ENCODE assay signal across 8 mouse cellular contexts in genomic region chr8:47412696-47413523, GRCm38 (mm10). TPM values are rescaled to one million over a fixed set of nuclear protein-coding genes. Genes with fewer than 3 reads are reported as not detected.
DNase-seq lines count a peak whose midpoint lies in the region; ATAC-seq and TF ChIP-seq lines count a peak whose summit lies in the region.

No protein-coding gene starts in this region.

- no peak; the same call in 1 of the 2 replicates for TF ChIP-seq CTCF in gastrocnemius, adult 2 months (IDR thresholded peaks at IDR 0.05)
- peak; percentile 49 for TF ChIP-seq CTCF in Patski (IDR thresholded peaks at IDR 0.05)
- no peak for TF ChIP-seq CTCF in liver, adult 2 months (IDR thresholded peaks at IDR 0.05; ENCODE audit: low read depth, low read length)

- peak overlapping the region; percentile 57 for H3K9ac ChIP-seq in forebrain, embryonic 11.5 days (ENCODE audit: low read length)
- peak overlapping the region; percentile 51 for H3K9ac ChIP-seq in hindbrain, embryonic 12.5 days
- H3K9ac ChIP-seq in liver, adult 2 months (ENCODE audit: low read depth, low read length) = peak overlapping the region; percentile 44
- peak overlapping the region; percentile 53 for H3K9ac ChIP-seq in neural tube, embryonic 11.5 days (ENCODE audit: low read length)

- no peaks in the 10 kb centered on the region for H3K36me3 ChIP-seq in forebrain, embryonic 11.5 days (ENCODE audit: control insufficient read depth, insufficient read depth, low read length)
- H3K36me3 ChIP-seq in hindbrain, embryonic 12.5 days = no peaks in the 10 kb centered on the region
- no peaks in the 10 kb centered on the region for H3K36me3 ChIP-seq in liver, adult 2 months (ENCODE audit: control insufficient read depth, insufficient read depth, low read length)
- no peaks in the 10 kb centered on the region for H3K36me3 ChIP-seq in neural tube, embryonic 11.5 days (ENCODE audit: control insufficient read depth, insufficient read depth, low read length)

- TF ChIP-seq POLR2A in liver, adult 2 months (IDR thresholded peaks at IDR 0.05; ENCODE audit: extremely low read depth, insufficient read depth, low read length) = no peak

- peak overlapping the region; percentile 87 for H3K4me3 ChIP-seq in gastrocnemius, adult 2 months
- H3K4me3 ChIP-seq in forebrain, embryonic 11.5 days (ENCODE audit: low read depth, low read length) = peak overlapping the region; percentile 64
- peak overlapping the region; percentile 54 for H3K4me3 ChIP-seq in hindbrain, embryonic 12.5 days
- H3K4me3 ChIP-seq in liver, adult 2 months (ENCODE audit: insufficient read depth, low read depth, low read length) = peak overlapping the region; percentile 70
- peak overlapping the region; percentile 62 for H3K4me3 ChIP-seq in neural tube, embryonic 11.5 days (ENCODE audit: low read depth, low read length)

- POLR2A ChIA-PET in Patski (lab: Charles Lee) = interaction anchor here (0.5 to 1.6 kb wide), 3 partner anchors 9 to 46 kb away, joined by 3 to 6 read pairs (median 4); no protein-coding TSS in a partner anchor

- peak overlapping the region; percentile 84 for H3K27ac ChIP-seq in gastrocnemius, adult 2 months
- H3K27ac ChIP-seq in forebrain, embryonic 11.5 days (ENCODE audit: low read depth, low read length) = no peak overlapping the region
- no peak overlapping the region for H3K27ac ChIP-seq in hindbrain, embryonic 12.5 days
- peak overlapping the region; percentile 28; the same call in 1 of the 2 replicates for H3K27ac ChIP-seq in liver, adult 2 months (replicated peaks; ENCODE audit: insufficient read depth, low read depth, low read length)
- no peak overlapping the region for H3K27ac ChIP-seq in neural tube, embryonic 11.5 days (ENCODE audit: low read depth, low read length)

- peak overlapping the region; percentile 98 for H3K4me2 ChIP-seq in forebrain, embryonic 11.5 days (ENCODE audit: low read depth, low read length, severe bottlenecking)
- peak overlapping the region; percentile 98 for H3K4me2 ChIP-seq in hindbrain, embryonic 12.5 days (replicated peaks)
- peak overlapping the region; percentile 80 for H3K4me2 ChIP-seq in neural tube, embryonic 11.5 days (ENCODE audit: low read depth)

- CTCF ChIA-PET in Patski (lab: Charles Lee) = interaction anchor here (1.2 to 1.4 kb wide), 3 partner anchors 20 to 42 kb away, joined by 3 to 5 read pairs (median 4); no protein-coding TSS in a partner anchor

- peak; percentile 58 for ATAC-seq in Patski
- ATAC-seq in forebrain, embryonic 11.5 days (replicated peaks; ENCODE audit: low FRiP score) = peak; percentile 67
- peak; percentile 72 for ATAC-seq in hindbrain, embryonic 12.5 days (ENCODE audit: low FRiP score)
- peak; percentile 57 for ATAC-seq in neural tube, embryonic 11.5 days (ENCODE audit: insufficient read depth, low FRiP score, low TSS enrichment)

- peak; percentile 38 for DNase-seq in gastrocnemius, adult 2 months
- no peak for DNase-seq in gastrocnemius, postnatal 36 days
- no peak for DNase-seq in Patski (ENCODE audit: low read depth, low spot score)
- peak; percentile 77 for DNase-seq in forebrain, embryonic 11.5 days (ENCODE audit: low spot score)
- no peak for DNase-seq in liver, adult 2 months (ENCODE audit: extremely low read depth, low read depth, low spot score)
- DNase-seq in neural tube, embryonic 11.5 days (ENCODE audit: low spot score) = peak; percentile 61
- no peak for DNase-seq in spleen, adult 18-20 months

- H3K27me3 ChIP-seq in Patski = no peaks in the 10 kb centered on the region
- peaks cover 42% of the 10 kb centered on the region for H3K27me3 ChIP-seq in forebrain, embryonic 11.5 days (ENCODE audit: control insufficient read depth, insufficient read depth, low read length)
- H3K27me3 ChIP-seq in hindbrain, embryonic 12.5 days = peaks cover 72% of the 10 kb centered on the region
- peaks cover 11% of the 10 kb centered on the region for H3K27me3 ChIP-seq in liver, adult 2 months (ENCODE audit: control insufficient read depth, insufficient read depth, low read length)
- H3K27me3 ChIP-seq in neural tube, embryonic 11.5 days (ENCODE audit: control insufficient read depth, insufficient read depth, low read length) = peaks cover 47% of the 10 kb centered on the region

- in situ Hi-C loops in Patski (cut with MboI; ENCODE audit: low pct_unique_long_range_greater_than_20kb) = loop anchor here (5.0 to 10.0 kb wide), 2 partner anchors 89 to 272 kb away; no protein-coding TSS in a partner anchor

- intact Hi-C loops in gastrocnemius, adult 2 months (cut with DNase I) = loop anchor here (2.0 kb wide), 1 partner anchor 120 kb away; the partner anchor contains the start of genes Rwdd4a and Trappc11
- intact Hi-C loops in gastrocnemius, postnatal 36 days (cut with DNase I) = no loop called here

- no peaks in the 10 kb centered on the region for H3K79me2 ChIP-seq in liver, adult 2 months (ENCODE audit: control insufficient read depth, insufficient read depth, low read length)

- H3K4me1 ChIP-seq in forebrain, embryonic 11.5 days (replicated peaks; ENCODE audit: control insufficient read depth, insufficient read depth, low read length) = peaks cover 14% of the 10 kb centered on the region; the same call in 1 of the 2 replicates
- peaks cover 23% of the 10 kb centered on the region for H3K4me1 ChIP-seq in hindbrain, embryonic 12.5 days
- H3K4me1 ChIP-seq in liver, adult 2 months (ENCODE audit: control insufficient read depth, insufficient read depth, low read length) = no peaks in the 10 kb centered on the region
- peaks cover 10% of the 10 kb centered on the region for H3K4me1 ChIP-seq in neural tube, embryonic 11.5 days (ENCODE audit: control insufficient read depth, insufficient read depth, low read length)

- WGBS in forebrain, embryonic 11.5 days = 0% methylated on average over 81 of the region's 81 CpGs
- WGBS in hindbrain, embryonic 12.5 days = 1% methylated on average over 81 of the region's 81 CpGs
- under 1% methylated on average over 81 of the region's 81 CpGs for WGBS in liver, adult 2 months
- under 1% methylated on average over 81 of the region's 81 CpGs for WGBS in neural tube, embryonic 11.5 days

- no peaks in the 10 kb centered on the region for H3K9me3 ChIP-seq in forebrain, embryonic 11.5 days (ENCODE audit: control insufficient read depth, low read length)
- no peaks in the 10 kb centered on the region for H3K9me3 ChIP-seq in hindbrain, embryonic 12.5 days (replicated peaks)
- no peaks in the 10 kb centered on the region for H3K9me3 ChIP-seq in neural tube, embryonic 11.5 days (ENCODE audit: control insufficient read depth, low read length)

RNA-seq across cellular contexts. Expression of gene Stox2, which starts 33.3 kb away (rescaled TPM):
- 1 to 10 TPM; 7.3 to 9.5 TPM for total RNA-seq in gastrocnemius, adult 2 months (2021)
- 1 to 10 TPM; 6.2 to 6.3 TPM for total RNA-seq in gastrocnemius, postnatal 36 days (2021)
- polyA plus RNA-seq in Patski (2021) = 14.7 TPM
- 34.6 and 39.3 TPM in 2 replicates for polyA plus RNA-seq in forebrain, embryonic 11.5 days (2014; fragmentation: Nextera tagmentation; extraction: Ambion mirVana)
- polyA plus RNA-seq in hindbrain, embryonic 12.5 days (2016; fragmentation: Nextera tagmentation; extraction: Ambion mirVana) = 40.2 and 41.2 TPM in 2 replicates
- total RNA-seq in liver, adult 2 months (2014; rRNA removed) = 0.87 and 1.0 TPM in 2 replicates
- 0.10 and 0.26 TPM in 2 replicates for polyA plus RNA-seq in liver, adult 2 months (2012; rRNA removed)
- 25.7 and 27.9 TPM in 2 replicates for polyA plus RNA-seq in neural tube, embryonic 11.5 days (2014; fragmentation: Nextera tagmentation; extraction: Ambion mirVana)

Comparison
In these comparisons a context has a peak if more than half of its experiments do, and no peak if none do; other contexts are left out.
1. DNase-seq: peak in gastrocnemius, adult 2 months (single experiment), forebrain, embryonic 11.5 days (single experiment) and neural tube, embryonic 11.5 days (single experiment); none in gastrocnemius, postnatal 36 days (0 of 2), Patski (single experiment), liver, adult 2 months (single experiment) and spleen, adult 18-20 months (0 of 2).
2. H3K27ac ChIP-seq: peak in gastrocnemius, adult 2 months (single experiment) and liver, adult 2 months (single experiment); none in forebrain, embryonic 11.5 days (single experiment), hindbrain, embryonic 12.5 days (single experiment) and neural tube, embryonic 11.5 days (single experiment).
3. RNA of gene Stox2, which starts 33.3 kb away (polyA plus RNA-seq): 40.2 to 41.2 TPM in hindbrain, embryonic 12.5 days, 34.6 to 39.3 TPM in forebrain, embryonic 11.5 days, 25.7 to 27.9 TPM in neural tube, embryonic 11.5 days and 14.7 TPM in Patski (single experiment); 0.10 to 0.26 TPM in liver, adult 2 months; every median in the first group is over 10 times any median in the second.
4. Peak in every context shown above with its lines, with median percentiles within 50 percentile points of each other: H3K4me3 ChIP-seq, ATAC-seq, H3K4me2 ChIP-seq and H3K9ac ChIP-seq.